Mouse (Mus musculus): ENCODE measurements around the gene Ttc28. TPM values are rescaled to one million over a fixed set of nuclear protein-coding genes. Genes with fewer than 3 reads are reported as not detected.

The Ttc28 gene
- total and polyA plus RNA-seq, 3 experiments: 1.1 to 1.8 TPM; not detected in 1

GRCm38 (mm10) chr5:110984136-110984681, 104.6 kb downstream of the Ttc28 start:
- Histone ChIP-seq H3K79me2 (ENCODE audit: control insufficient read depth, insufficient read depth, low read length, poor library complexity) (no peaks in the 10 kb centered on the region), H3K9ac (ENCODE audit: control insufficient read depth, low read depth, low read length, poor library complexity, severe bottlenecking) (no peak overlapping the region), H3K36me3 (ENCODE audit: control insufficient read depth in 1 of 2, insufficient read depth in 2 of 2, low read length in 2 of 2) (no peaks in the 10 kb centered on the region), H3K27me3 (ENCODE audit: control insufficient read depth in 1 of 2, insufficient read depth in 2 of 2, low read length in 2 of 2) (no peaks in the 10 kb centered on the region), H3K4me3 (ENCODE audit: control insufficient read depth in 1 of 2, insufficient read depth in 1 of 2, low read depth in 2 of 2, low read length in 2 of 2) (no peak overlapping the region), H3K9me3 (replicated peaks; ENCODE audit: insufficient read depth, low read length) (no peaks in the 10 kb centered on the region), H3K27ac (ENCODE audit: control insufficient read depth, low read depth, low read length) (no peak overlapping the region), H3K4me1 (ENCODE audit: control insufficient read depth in 1 of 2, insufficient read depth in 2 of 2, low read length in 2 of 2) (no peaks in the 10 kb centered on the region)
- no peak for DNase-seq (ENCODE audit: low read depth, low spot score)
- TF ChIP-seq POLR2AphosphoS2 (IDR thresholded peaks at IDR 0.05; ENCODE audit: low read length): no peak
- no peak for TF ChIP-seq JUND (IDR thresholded peaks at IDR 0.05; ENCODE audit: low read depth, low read length)
- no peak for TF ChIP-seq MYC (IDR thresholded peaks at IDR 0.05; ENCODE audit: low read depth, low read length)
- TF ChIP-seq HCFC1 (IDR thresholded peaks at IDR 0.05; ENCODE audit: low read depth, low read length): no peak
- TF ChIP-seq NELFE (IDR thresholded peaks at IDR 0.05; ENCODE audit: low read depth, low read length): no peak
- no peak for TF ChIP-seq SMC3 (IDR thresholded peaks at IDR 0.05; ENCODE audit: low read depth, low read length)
- no peak for TF ChIP-seq CTCF (IDR thresholded peaks at IDR 0.05 in 2 of 3, conservative IDR thresholded peaks at IDR 0.05 in 1 of 3; ENCODE audit: control insufficient read depth in 1 of 3, insufficient read depth in 1 of 3, low read depth in 2 of 3, low read length in 3 of 3, poor library complexity in 1 of 3, severe bottlenecking in 1 of 3)
- no peak for TF ChIP-seq TBP (IDR thresholded peaks at IDR 0.05; ENCODE audit: low read depth, low read length)
- no peak for TF ChIP-seq ZNF384 (IDR thresholded peaks at IDR 0.05; ENCODE audit: low read depth, low read length)
- TF ChIP-seq ELF1 (IDR thresholded peaks at IDR 0.05; ENCODE audit: low read depth, low read length): no peak
- TF ChIP-seq TAL1 (IDR thresholded peaks at IDR 0.05; ENCODE audit: low read length): no peak

- no peak for TF ChIP-seq ETS1 (IDR thresholded peaks at IDR 0.05; ENCODE audit: low read depth, low read length)
- TF ChIP-seq ZKSCAN1 (IDR thresholded peaks at IDR 0.05; ENCODE audit: low read depth, low read length): no peak
- TF ChIP-seq ZMIZ1 (IDR thresholded peaks at IDR 0.05; ENCODE audit: low read depth, low read length): no peak
- no peak for TF ChIP-seq HCFC1 (IDR thresholded peaks at IDR 0.05; ENCODE audit: low read depth, low read length)
- TF ChIP-seq MYC (IDR thresholded peaks at IDR 0.05; ENCODE audit: low read depth, low read length): no peak
- no peak for TF ChIP-seq POLR2AphosphoS2 (IDR thresholded peaks at IDR 0.05; ENCODE audit: low read length)
- TF ChIP-seq NRF1 (IDR thresholded peaks at IDR 0.05; ENCODE audit: insufficient read depth, low read depth, low read length, poor library complexity, severe bottlenecking): no peak
- TF ChIP-seq RAD21 (IDR thresholded peaks at IDR 0.05; ENCODE audit: low read depth, low read length): no peak
- no peak for TF ChIP-seq USF1 (IDR thresholded peaks at IDR 0.05; ENCODE audit: low read depth, low read length)
- TF ChIP-seq JUND (IDR thresholded peaks at IDR 0.05; ENCODE audit: low read depth, low read length): no peak
- no peak for TF ChIP-seq KAT2A (conservative IDR thresholded peaks at IDR 0.05; ENCODE audit: low read depth, low read length)
- Histone ChIP-seq H3K9me3 (replicated peaks; ENCODE audit: insufficient read depth, low read length) (no peaks in the 10 kb centered on the region), H3K79me2 (ENCODE audit: control insufficient read depth, insufficient read depth, low read length, poor library complexity) (no peaks in the 10 kb centered on the region), H3K9ac (ENCODE audit: control insufficient read depth, low read depth, low read length, poor library complexity, severe bottlenecking) (no peak overlapping the region), H3K36me3 (ENCODE audit: control insufficient read depth in 1 of 2, insufficient read depth in 2 of 2, low read length in 2 of 2) (no peaks in the 10 kb centered on the region), H3K27me3 (ENCODE audit: control insufficient read depth in 1 of 2, insufficient read depth in 2 of 2, low read length in 2 of 2) (no peaks in the 10 kb centered on the region), H3K4me3 (ENCODE audit: control insufficient read depth in 1 of 2, insufficient read depth in 1 of 2, low read depth in 2 of 2, low read length in 2 of 2) (no peak overlapping the region), H3K4me1 (ENCODE audit: control insufficient read depth in 1 of 2, insufficient read depth in 2 of 2, low read length in 2 of 2) (no peaks in the 10 kb centered on the region), H3K27ac (ENCODE audit: control insufficient read depth, low read depth, low read length) (no peak overlapping the region)
- no peak for DNase-seq (ENCODE audit: low read depth, low spot score)
Observed at GRCm38 (mm10) chr5:110996835-110997539, 117.4 kb downstream of the Ttc28 start.

Data from MEL (cell line).